Mouse (Mus musculus) CH12F3 (cell line): ENCODE measurements around the gene Efcab2.

Experiments used
- in situ Hi-C: fragments of 300-500 bp; cut with MboI; formaldehyde crosslinking; loops from 2 replicates; pipeline ENCODE4 v1.14.3; 2020; ENCODE audit warnings: low sequenced_read_pairs

Efcab2 gene

DNA sequence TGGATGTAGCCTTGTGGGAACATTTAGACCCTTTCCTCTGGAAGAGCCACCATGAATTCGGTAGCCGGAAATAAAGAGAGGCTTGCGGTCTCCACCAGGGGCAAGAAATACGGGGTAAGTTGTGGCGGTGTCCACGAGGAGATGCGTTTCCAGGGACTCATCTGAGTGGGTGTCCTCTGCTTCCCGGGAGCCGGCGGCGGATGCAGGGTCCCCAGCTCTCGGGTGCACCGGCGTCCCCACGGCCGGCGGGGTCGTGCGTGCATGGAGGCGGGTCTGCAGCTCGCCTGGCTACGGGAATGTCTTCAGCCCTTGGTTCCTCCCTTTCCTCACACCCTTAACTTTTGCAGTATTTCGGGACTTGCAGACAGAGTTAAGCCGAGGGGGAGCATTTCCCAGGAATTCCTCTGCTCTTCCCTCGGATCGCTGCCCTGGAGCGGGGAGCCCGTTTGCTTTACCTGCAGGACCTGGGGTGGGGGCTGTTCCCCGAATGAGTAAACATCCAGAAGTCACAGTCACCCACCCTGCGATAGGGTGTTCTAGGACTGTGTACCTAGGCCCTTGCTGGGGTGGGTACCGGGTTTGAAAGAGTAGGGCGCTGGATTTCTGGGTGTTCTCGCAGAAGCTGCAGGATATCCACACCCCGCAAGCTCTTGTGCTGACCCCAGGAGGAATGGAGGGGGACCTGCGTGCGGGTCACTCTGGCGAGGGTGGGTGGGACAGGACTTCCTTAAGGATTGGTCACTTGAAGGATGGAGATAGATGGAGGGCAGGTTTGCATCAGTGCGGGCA, 123.8 kb downstream of the Efcab2 start:
- in situ Hi-C loops: loop anchor here (25.0 kb wide), 2 partner anchors 608 to 958 kb away; no protein-coding TSS in a partner anchor

DNA sequence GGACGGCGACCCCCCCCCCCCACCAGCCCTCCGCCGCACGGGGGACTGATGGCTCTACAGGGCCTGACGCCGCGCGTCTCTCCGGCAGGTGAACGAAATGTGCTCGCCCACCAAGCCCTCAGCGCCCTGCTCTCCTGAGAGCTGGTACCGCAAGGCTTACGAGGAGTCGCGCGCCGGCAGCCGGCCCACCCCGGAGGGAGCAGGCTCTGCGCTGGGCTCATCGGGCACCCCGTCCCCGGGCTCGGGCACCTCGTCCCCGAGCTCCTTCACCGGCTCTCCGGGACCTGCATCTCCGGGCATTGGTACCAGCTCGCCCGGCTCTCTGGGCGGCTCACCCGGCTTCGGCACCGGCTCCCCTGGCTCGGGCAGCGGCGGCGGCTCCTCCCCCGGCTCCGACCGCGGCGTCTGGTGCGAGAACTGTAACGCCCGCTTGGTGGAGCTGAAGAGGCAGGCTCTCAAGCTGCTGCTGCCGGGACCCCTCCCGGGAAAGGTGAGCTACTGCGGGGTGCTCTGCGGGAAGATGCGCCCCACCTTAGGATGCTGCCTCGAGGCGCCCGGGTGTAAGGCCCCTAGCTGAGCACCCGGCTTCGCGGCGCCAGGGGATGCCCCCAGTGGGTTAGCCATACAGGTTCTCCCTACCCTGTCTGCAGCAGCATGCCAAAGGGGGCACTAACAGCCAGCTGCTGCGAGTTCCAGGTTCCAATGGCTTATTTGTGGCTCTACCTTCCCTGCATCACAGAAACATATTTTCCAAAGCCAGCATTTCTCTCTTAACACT, 124.6 kb downstream of the Efcab2 start:
- in situ Hi-C loops: loop anchor here (25.0 kb wide), 2 partner anchors 607 to 957 kb away; no protein-coding TSS in a partner anchor
